Mouse (Mus musculus) lung, postnatal 14 days (tissue): Measurements from ENCODE around the gene Prdx4.
"Not testable (repeated sequence)": the region's sequence is repeated elsewhere in the genome, so short reads cannot be mapped to it uniquely, and the experiment has no call there.

Experiments
- DNase-seq: peaks from one replicate; pipeline ENCODE4 v3.0.0; 2021

Gene Prdx4

GRCm38 (mm10) chrX:155340654-155341053 lies at the start of gene Prdx4:
Prdx4 (minus strand) TSS chrX:155340754.
- DNase-seq: no peak

GRCm38 (mm10) chrX:155376538-155376937 lies 36.0 kb upstream of the Prdx4 start:
- DNase-seq: peak; percentile 51

- DNase-seq: no peak
Measured at GRCm38 (mm10) chrX:155375458-155375857, 34.9 kb upstream of the Prdx4 start.

- not testable (repeated sequence) for DNase-seq
Measured at GRCm38 (mm10) chrX:155370110-155370509, 29.6 kb upstream of the Prdx4 start.

GRCm38 (mm10) chrX:155365095-155365494 lies 24.5 kb upstream of the Prdx4 start:
- DNase-seq: no peak

GRCm38 (mm10) chrX:155346249-155346648 lies 5.7 kb upstream of the Prdx4 start:
- DNase-seq: no peak

- peak; percentile 83 for DNase-seq
Measured at GRCm38 (mm10) chrX:155337905-155338721, 2.4 kb downstream of the Prdx4 start.

- no peak for DNase-seq
Measured at GRCm38 (mm10) chrX:155337567-155337904, 3.0 kb downstream of the Prdx4 start.

GRCm38 (mm10) chrX:155318005-155318404 lies 22.5 kb downstream of the Prdx4 start:
- peak; percentile 43 for DNase-seq

- DNase-seq: no peak
Measured at GRCm38 (mm10) chrX:155306390-155306789, 34.2 kb downstream of the Prdx4 start.

- no peak for DNase-seq
Measured at GRCm38 (mm10) chrX:155280427-155281044, 60.0 kb downstream of the Prdx4 start.

GRCm38 (mm10) chrX:155278483-155278882 lies 62.1 kb downstream of the Prdx4 start:
- no peak for DNase-seq
